ENCODE assay signal across 15 mouse cellular contexts in genomic region chr13:41569776-41570175, GRCm38 (mm10).
"Had no signal": no experiment of that assay in that cellular context is flagged by ENCODE, and none has a peak within 500 bp of the region (broad histone marks: within the 10 kb centered on the region; RNA-seq: fewer than 3 reads in every experiment).

No protein-coding gene starts in this region.

- H3K9ac ChIP-seq: lung, embryonic 15.5 days; midbrain, embryonic 13.5 days; midbrain, embryonic 15.5 days; neural tube, embryonic 13.5 days; neural tube, embryonic 15.5 days had no signal

- H3K4me3 ChIP-seq: lung, embryonic 15.5 days; midbrain, embryonic 10.5 days; midbrain, embryonic 13.5 days; midbrain, embryonic 15.5 days; myocyte; neural tube, embryonic 13.5 days; neural tube, embryonic 15.5 days had no signal

- H3K9me3 ChIP-seq: lung, embryonic 15.5 days; midbrain, embryonic 10.5 days; midbrain, embryonic 13.5 days; midbrain, embryonic 15.5 days; neural tube, embryonic 13.5 days; neural tube, embryonic 15.5 days had no signal

- H3K36me3 ChIP-seq: lung, embryonic 15.5 days; midbrain, embryonic 10.5 days; midbrain, embryonic 13.5 days; midbrain, embryonic 15.5 days; neural tube, embryonic 13.5 days; neural tube, embryonic 15.5 days had no signal

- DNase-seq: retina, postnatal 1 day; right cerebral cortex, adult 18-20 months; right cerebral cortex, postnatal 25 days; right cerebral cortex, postnatal 4 days; spleen, adult 18-20 months; thymus, adult 18-20 months; thymus, postnatal 14 days; thymus, postnatal 36 days had no signal

- H3K4me2 ChIP-seq: lung, embryonic 15.5 days; midbrain, embryonic 13.5 days; midbrain, embryonic 15.5 days; neural tube, embryonic 13.5 days; neural tube, embryonic 15.5 days had no signal

- H3K27ac ChIP-seq: lung, embryonic 15.5 days; midbrain, embryonic 10.5 days; midbrain, embryonic 13.5 days; midbrain, embryonic 15.5 days; neural tube, embryonic 13.5 days; neural tube, embryonic 15.5 days had no signal

- H3K27me3 ChIP-seq: lung, embryonic 15.5 days; midbrain, embryonic 13.5 days; midbrain, embryonic 15.5 days; neural tube, embryonic 13.5 days; neural tube, embryonic 15.5 days had no signal

- ATAC-seq: midbrain, embryonic 13.5 days; midbrain, embryonic 15.5 days had no signal
